Mouse (Mus musculus) embryonic facial prominence, embryonic 12.5 days (tissue): ENCODE measurements at regions not wholly inside any gene's neighbourhood (a gene's known extent, or its start where the extent isn't known, plus 50 kb on each side); places are given as distances from the start of the nearest gene placed in this dataset.
A peak's percentile ranks its signal among the peaks of the same experiment; 100 is the strongest.

Experiments used
- ATAC-seq: fragments of 200-750 bp; cut with Nextera tagmentation; 2 replicates; pipeline ENCODE4 v1.8.0; 2017; ENCODE audit not compliant: insufficient number of reproducible peaks, insufficient read depth, low FRiP score, low TSS enrichment
- H3K27ac ChIP-seq: fragments of 300-500 bp; sonication (generic); 2 replicates; pipeline ENCODE4 v1.5.1; 2016; ENCODE audit warnings: mild to moderate bottlenecking
- H3K27me3 ChIP-seq: fragments of 300-500 bp; sonication (generic); 2 replicates; pipeline ENCODE4 v1.6.1; 2016; ENCODE audit warnings: mild to moderate bottlenecking, moderate library complexity
- H3K36me3 ChIP-seq: fragments of 300-500 bp; sonication (generic); 2 replicates; pipeline ENCODE4 v1.6.1; 2016; ENCODE audit warnings: mild to moderate bottlenecking
- H3K4me1 ChIP-seq: fragments of 300-500 bp; sonication (generic); 2 replicates; pipeline ENCODE4 v1.6.1; 2016
- H3K4me2 ChIP-seq: fragments of 300-500 bp; sonication (generic); replicated peaks from 2 replicates; pipeline ENCODE4 v1.6.1; 2016; ENCODE audit warnings: mild to moderate bottlenecking, moderate library complexity
- H3K4me3 ChIP-seq: fragments of 300-500 bp; sonication (generic); 2 replicates; pipeline ENCODE4 v1.5.1; 2016; ENCODE audit warnings: mild to moderate bottlenecking
- H3K9ac ChIP-seq: fragments of 300-500 bp; sonication (generic); 2 replicates; pipeline ENCODE4 v1.6.1; 2016; ENCODE audit warnings: mild to moderate bottlenecking, moderate library complexity
- H3K9me3 ChIP-seq: fragments of 300-500 bp; sonication (generic); 2 replicates; pipeline ENCODE4 v1.6.1; 2016; ENCODE audit warnings: mild to moderate bottlenecking, moderate library complexity
- WGBS: fragments of 180-500 bp; shearing (Covaris S2); methylation state at CpG from one replicate; pipeline ENCODE4 v1.1.7; 2016; 5-methylcytosine and 5-hydroxymethylcytosine counted together

DNA sequence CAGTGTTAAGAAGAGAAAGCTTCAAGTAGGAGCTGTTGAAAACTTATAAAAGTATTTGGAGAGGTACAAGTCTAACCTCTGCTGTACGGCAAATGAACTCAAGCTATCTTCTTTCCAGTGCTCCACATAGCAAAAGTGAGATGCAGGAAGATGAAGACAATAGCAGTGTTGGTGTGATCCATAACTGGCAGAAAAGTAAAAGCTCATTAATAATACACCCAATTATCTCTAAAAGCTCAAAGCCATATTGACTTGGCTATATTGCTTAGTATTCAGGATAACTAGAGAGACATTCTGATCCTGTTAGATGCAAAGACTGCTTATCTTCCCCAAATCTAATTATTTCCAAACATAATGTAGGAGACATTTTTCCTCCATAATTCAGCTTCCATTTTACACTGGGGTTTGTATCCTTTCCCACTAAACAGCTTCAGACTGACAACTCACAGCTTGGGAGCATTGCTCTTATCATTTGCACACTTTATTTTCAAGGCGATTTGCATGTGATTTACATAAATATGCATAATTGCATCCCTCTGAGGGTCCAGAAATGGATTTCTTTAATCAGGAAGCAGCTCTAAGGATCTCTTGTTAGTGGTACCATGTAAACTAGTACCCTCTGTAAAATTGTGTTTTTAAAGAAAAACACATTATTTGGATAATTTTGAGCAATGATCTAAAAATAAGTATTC is 248.5 kb upstream of the Pom121l12 start:
- no peaks in the 10 kb centered on the region for H3K36me3 ChIP-seq
- H3K4me2 ChIP-seq: no peak overlapping the region
- H3K27ac ChIP-seq: no peak overlapping the region
- H3K4me1 ChIP-seq: no peaks in the 10 kb centered on the region
- H3K9me3 ChIP-seq: no peaks in the 10 kb centered on the region
- ATAC-seq: no peak
- no peak overlapping the region for H3K4me3 ChIP-seq
- 74% methylated on average over 2 of the region's 2 CpGs for WGBS
- H3K27me3 ChIP-seq: no peaks in the 10 kb centered on the region
- H3K9ac ChIP-seq: no peak overlapping the region

DNA sequence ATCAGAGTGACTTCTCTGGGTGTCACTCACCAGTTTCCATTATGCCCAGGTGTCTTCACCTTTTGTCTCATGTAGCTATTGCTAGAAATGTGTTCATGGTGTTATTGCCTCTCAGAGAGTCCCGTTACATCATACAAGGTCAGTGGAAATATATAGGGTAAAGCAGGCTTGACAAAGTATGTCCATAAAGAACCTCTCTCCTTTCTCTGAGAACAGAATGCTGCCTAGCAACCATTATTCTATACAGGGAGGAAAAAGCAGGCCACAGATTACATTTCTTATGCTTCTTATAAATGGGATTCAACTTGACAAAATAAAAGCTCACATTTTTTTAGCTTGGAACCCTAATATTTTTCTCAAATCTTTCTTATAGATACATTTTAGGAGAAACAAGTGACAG is 220.6 kb upstream of the Pom121l12 start:
- WGBS: 87% methylated on average over 1 of the region's 1 CpGs

DNA sequence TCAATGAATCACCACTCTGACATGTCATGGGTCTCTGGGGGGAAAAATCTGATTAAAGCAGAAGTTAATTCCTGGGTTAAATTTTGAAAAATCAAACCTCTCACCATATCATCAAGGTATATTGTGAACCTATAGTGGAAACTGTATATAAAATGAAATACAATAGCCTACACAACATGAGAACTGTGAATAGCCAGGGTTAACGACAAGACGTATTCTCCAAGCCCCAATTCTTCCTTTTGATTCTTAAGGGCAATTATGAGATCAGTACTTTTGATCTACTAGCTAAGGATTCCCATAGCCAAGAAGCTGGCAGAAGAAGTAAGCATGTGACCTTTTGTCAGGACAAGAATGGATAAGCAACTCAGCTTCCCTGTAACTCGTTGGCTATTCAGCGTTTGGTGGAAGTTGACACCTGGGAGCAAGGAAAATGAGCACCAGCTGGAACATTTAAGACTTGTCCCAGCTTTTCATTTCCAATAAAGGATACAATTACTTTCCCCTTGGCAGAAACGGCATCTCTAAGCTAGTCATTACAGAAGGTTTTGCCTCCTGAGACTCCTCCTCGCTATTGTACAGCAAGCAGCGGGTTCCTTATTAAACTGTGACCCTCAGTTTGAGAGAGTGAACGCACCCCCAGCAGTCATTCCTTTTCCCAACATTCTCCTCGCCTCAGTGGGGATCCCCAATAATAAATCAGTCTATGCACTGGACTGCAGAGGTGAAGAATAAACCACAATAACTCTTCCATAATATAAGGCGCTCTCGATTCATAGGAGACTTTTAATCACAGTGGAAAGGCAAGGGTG is 219.1 kb upstream of the Pom121l12 start:
- no peaks in the 10 kb centered on the region for H3K4me1 ChIP-seq
- no peaks in the 10 kb centered on the region for H3K36me3 ChIP-seq
- ATAC-seq: 0 out of 2 replicates have a peak, but pooled peaks have one; percentile 41
- H3K9me3 ChIP-seq: no peaks in the 10 kb centered on the region
- no peak overlapping the region for H3K4me2 ChIP-seq
- no peak overlapping the region for H3K27ac ChIP-seq
- no peak overlapping the region for H3K9ac ChIP-seq
- no peaks in the 10 kb centered on the region for H3K27me3 ChIP-seq
- WGBS: 52% methylated on average over 11 of the region's 11 CpGs
- no peak overlapping the region for H3K4me3 ChIP-seq

More for the DNA sequence above, 220.6 kb upstream of the Pom121l12 start:
- Histone ChIP-seq H3K27ac (no peak overlapping the region), H3K36me3 (no peaks in the 10 kb centered on the region), H3K9ac (no peak overlapping the region), H3K27me3 (no peaks in the 10 kb centered on the region), H3K4me3 (no peak overlapping the region), H3K4me2 (no peak overlapping the region), H3K4me1 (no peaks in the 10 kb centered on the region), H3K9me3 (no peaks in the 10 kb centered on the region)
- ATAC-seq: no peak

DNA sequence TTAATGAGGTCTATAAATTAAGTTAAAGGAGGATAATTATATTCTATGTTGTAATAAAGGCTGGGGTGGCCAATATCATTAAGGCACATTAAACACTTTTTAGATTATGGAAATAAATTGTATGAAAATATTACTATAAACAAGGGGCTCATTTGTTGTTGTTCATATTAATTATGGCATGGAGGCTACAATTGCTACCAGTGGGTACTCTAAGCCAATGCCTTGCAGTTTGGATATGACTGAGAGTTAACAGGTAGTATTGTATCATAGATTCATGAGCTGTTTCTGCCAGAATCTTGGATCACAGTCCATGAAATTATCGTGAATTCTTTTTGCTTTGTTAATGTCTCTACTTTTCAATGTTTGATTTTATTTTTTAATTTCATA is 218.5 kb upstream of the Pom121l12 start:
- WGBS: 83% methylated on average over 1 of the region's 1 CpGs
- no peak for ATAC-seq
- H3K9me3 ChIP-seq: no peaks in the 10 kb centered on the region
- no peak overlapping the region for H3K4me3 ChIP-seq
- no peak overlapping the region for H3K9ac ChIP-seq
- H3K4me2 ChIP-seq: no peak overlapping the region
- no peaks in the 10 kb centered on the region for H3K4me1 ChIP-seq
- H3K36me3 ChIP-seq: no peaks in the 10 kb centered on the region
- no peaks in the 10 kb centered on the region for H3K27me3 ChIP-seq
- no peak overlapping the region for H3K27ac ChIP-seq

DNA sequence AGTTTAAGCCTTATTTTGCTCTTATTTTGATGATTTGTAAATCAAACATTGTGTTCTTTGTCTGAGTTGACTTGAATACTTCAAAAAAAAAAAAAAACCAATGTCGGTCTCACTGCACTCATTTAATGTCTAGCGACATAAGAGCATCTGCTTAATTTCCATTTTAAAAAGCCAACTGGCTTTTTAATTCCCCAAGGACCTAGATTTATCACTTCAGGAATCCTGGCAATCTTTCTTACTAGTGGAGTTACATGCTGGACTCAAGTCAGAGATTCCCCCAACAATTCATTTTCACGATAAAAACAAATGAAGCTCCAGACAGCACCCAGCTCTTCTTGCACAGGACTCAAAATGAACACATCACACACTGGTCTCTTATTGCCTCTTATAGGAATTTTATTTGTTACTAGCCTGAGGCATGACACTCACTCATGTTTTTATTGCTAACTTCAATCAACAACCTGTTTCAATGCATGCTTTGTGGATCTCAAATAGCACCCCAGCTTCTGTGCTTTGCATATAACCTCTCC is 212.0 kb upstream of the Pom121l12 start:
- no peak overlapping the region for H3K4me3 ChIP-seq
- H3K9ac ChIP-seq: no peak overlapping the region
- H3K36me3 ChIP-seq: no peaks in the 10 kb centered on the region
- H3K9me3 ChIP-seq: no peaks in the 10 kb centered on the region
- ATAC-seq: no peak
- no peak overlapping the region for H3K4me2 ChIP-seq
- no peaks in the 10 kb centered on the region for H3K27me3 ChIP-seq
- H3K4me1 ChIP-seq: no peaks in the 10 kb centered on the region
- WGBS: 86% methylated on average over 3 of the region's 3 CpGs
- H3K27ac ChIP-seq: no peak overlapping the region

DNA sequence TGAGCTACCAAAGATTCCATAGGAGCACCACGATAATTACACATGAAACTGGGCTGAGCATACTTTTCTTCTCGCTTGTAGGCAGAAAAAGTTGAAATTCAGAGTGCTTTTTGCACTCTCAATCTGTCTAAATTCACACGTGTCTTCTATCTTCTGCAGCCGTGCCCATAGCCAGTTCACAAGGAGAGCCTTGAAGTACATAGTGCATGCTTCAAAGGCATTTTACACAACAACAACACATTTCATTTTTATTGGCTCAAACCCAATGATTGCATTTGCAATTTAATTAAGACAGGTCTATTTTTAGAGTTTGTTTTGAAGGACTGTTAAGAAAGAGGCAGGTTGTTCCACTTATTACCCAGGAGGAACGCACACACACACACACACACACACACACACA is 211.4 kb upstream of the Pom121l12 start:
- Histone ChIP-seq H3K27me3 (no peaks in the 10 kb centered on the region), H3K4me3 (no peak overlapping the region), H3K36me3 (no peaks in the 10 kb centered on the region), H3K4me1 (no peaks in the 10 kb centered on the region), H3K9me3 (no peaks in the 10 kb centered on the region), H3K4me2 (no peak overlapping the region), H3K27ac (no peak overlapping the region), H3K9ac (no peak overlapping the region)
- ATAC-seq: no peak
- 75% methylated on average over 5 of the region's 5 CpGs for WGBS
